Mouse (Mus musculus) forebrain, embryonic 14.5 days (tissue): ENCODE results near the gene Zbtb43. TPM values are rescaled to one million over a fixed set of nuclear protein-coding genes. Genes with fewer than 3 reads are reported as not detected.

Experiments
- ATAC-seq: fragments of 200-750 bp; cut with Nextera tagmentation; 2 replicates; pipeline ENCODE4 v1.8.0; 2017; ENCODE audit warnings: mild to moderate bottlenecking, moderate library complexity
- DNase-seq: peaks from one replicate; pipeline ENCODE4 v3.0.0-alpha.2; 2015; ENCODE audit warnings: low spot score
- H3K27ac ChIP-seq: fragments of 300-500 bp; sonication (generic); 2 replicates; pipeline ENCODE4 v1.5.1; 2014; ENCODE audit warnings: low read depth, mild to moderate bottlenecking, control low read depth, low read length, moderate library complexity
- H3K27me3 ChIP-seq: fragments of 300-500 bp; sonication (generic); replicated peaks from 2 replicates; pipeline ENCODE4 v1.6.1; 2014; ENCODE audit warnings: low read length, control low read depth, mixed read lengths; ENCODE audit not compliant: control insufficient read depth, insufficient read depth
- H3K36me3 ChIP-seq: fragments of 300-500 bp; sonication (generic); 2 replicates; pipeline ENCODE4 v1.6.1; 2014; ENCODE audit warnings: low read length, control low read depth; ENCODE audit not compliant: control insufficient read depth, insufficient read depth
- H3K4me1 ChIP-seq: fragments of 300-500 bp; sonication (generic); 2 replicates; pipeline ENCODE4 v1.6.1; 2014; ENCODE audit warnings: antibody characterized with exemption, low read length, control low read depth; ENCODE audit not compliant: control insufficient read depth, insufficient read depth
- H3K4me2 ChIP-seq: fragments of 300-500 bp; sonication (generic); 2 replicates; pipeline ENCODE4 v1.6.1; 2014; ENCODE audit warnings: mild to moderate bottlenecking, control low read depth, low read length
- H3K4me3 ChIP-seq: fragments of 300-500 bp; sonication (generic); 2 replicates; pipeline ENCODE4 v1.5.1; 2014; ENCODE audit warnings: low read depth, low read length, control low read depth
- H3K9ac ChIP-seq: fragments of 300-500 bp; sonication (generic); 2 replicates; pipeline ENCODE4 v1.6.1; 2014; ENCODE audit warnings: mild to moderate bottlenecking, low read length, control low read depth, moderate library complexity
- H3K9me3 ChIP-seq: fragments of 300-500 bp; sonication (generic); replicated peaks from 2 replicates; pipeline ENCODE4 v1.6.1; 2016; ENCODE audit warnings: low read length, control low read depth, mixed read lengths; ENCODE audit not compliant: control insufficient read depth
- WGBS: fragments of 180-500 bp; shearing (Covaris S2); extraction: QIAGEN DNeasy Blood & Tissue Kit; methylation state at CpG from one replicate; pipeline ENCODE4 v1.1.7; 2014; 5-methylcytosine and 5-hydroxymethylcytosine counted together
- polyA plus RNA-seq: library from polyadenylated mRNA; unstranded; fragments of >200 nt; fragmentation: Nextera tagmentation; extraction: Ambion mirVana; gene quantifications from 2 replicates; pipeline ENCODE4 v1.2.1, GENCODE M21; 2014

The Zbtb43 gene
- polyA plus RNA-seq, 1 experiment from 2014 or later = 29.0 TPM

- Histone ChIP-seq H3K27me3 (no peaks in the 10 kb centered on the region), H3K9ac (no peak overlapping the region), H3K27ac (no peak overlapping the region), H3K4me2 (no peak overlapping the region), H3K4me3 (no peak overlapping the region), H3K9me3 (no peaks in the 10 kb centered on the region), H3K36me3 (no peaks in the 10 kb centered on the region), H3K4me1 (no peaks in the 10 kb centered on the region)
- DNase-seq (peak; percentile 33), ATAC-seq (no peak)
- 29% methylated on average over 3 of the region's 3 CpGs for WGBS
Observed at GRCm38 (mm10) chr2:33401217-33401616, 67.1 kb downstream of the Zbtb43 start.

- Histone ChIP-seq H3K4me1 (no peaks in the 10 kb centered on the region), H3K36me3 (no peaks in the 10 kb centered on the region)
Observed at GRCm38 (mm10) chr2:33400541-33400940, 67.8 kb downstream of the Zbtb43 start.

More at GRCm38 (mm10) chr2:33400541-33400940, 67.8 kb downstream of the Zbtb43 start:
- Histone ChIP-seq H3K4me3 (no peak overlapping the region), H3K4me2 (no peak overlapping the region), H3K9ac (no peak overlapping the region), H3K27ac (no peak overlapping the region), H3K9me3 (no peaks in the 10 kb centered on the region), H3K27me3 (no peaks in the 10 kb centered on the region)
- no peak for DNase-seq
- WGBS = 87% methylated on average over 5 of the region's 5 CpGs
- ATAC-seq = no peak

Other genes with a start within 250 kb of the Zbtb43 start
- 32.6 and 40.2 TPM in 2 replicates for gene Ralgps1, start 97.1 kb downstream of the Zbtb43 start, polyA plus RNA-seq
- gene Zbtb34, start 37.2 kb downstream of the Zbtb43 start, polyA plus RNA-seq = 5.1 and 6.3 TPM in 2 replicates
- 0.34 and 0.40 TPM in 2 replicates for gene Lmx1b, start 172.0 kb upstream of the Zbtb43 start, polyA plus RNA-seq